Mouse (Mus musculus): ENCODE measurements around the gene Ssbp4.

DNA sequence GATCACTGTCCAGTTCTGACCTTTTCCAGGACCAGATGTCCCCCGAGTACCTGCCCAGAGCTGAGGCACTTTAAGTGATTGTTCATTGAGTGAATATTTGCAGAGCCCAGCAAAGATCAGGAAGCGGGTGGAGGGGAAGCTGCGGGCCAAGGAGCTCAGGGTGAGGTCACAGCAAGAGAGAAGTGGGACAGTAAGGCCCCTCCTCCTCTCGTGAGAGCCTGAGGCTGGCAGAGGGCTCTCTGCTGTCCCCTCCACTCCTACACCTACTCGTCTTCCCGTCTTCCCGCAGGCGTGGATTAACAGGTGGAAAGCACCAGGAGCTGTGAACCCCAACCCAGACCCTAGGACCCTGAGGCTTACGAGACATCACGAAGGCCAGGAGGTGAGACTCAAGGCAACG is 8.0 kb upstream of the Ssbp4 start:
- TF ChIP-seq GATA1 (IDR thresholded peaks at IDR 0.05; ENCODE audit: borderline replicate concordance, low read length), result no peak
- no peak for TF ChIP-seq FLI1 (IDR thresholded peaks at IDR 0.05; ENCODE audit: low read length)
